10 mouse cellular contexts compared by ENCODE assay signal in genomic region chr11:69934681-69935080, GRCm38 (mm10). TPM values are rescaled to one million over a fixed set of nuclear protein-coding genes. Genes with fewer than 3 reads are reported as not detected.
A peak's percentile ranks its signal among the peaks of the same experiment; 100 is the strongest.
DNase-seq lines count a peak whose midpoint lies in the region; ATAC-seq and TF ChIP-seq lines count a peak whose summit lies in the region.
"Had no signal": no experiment of that assay in that cellular context is flagged by ENCODE, and none has a peak within 500 bp of the region (broad histone marks: within the 10 kb centered on the region; RNA-seq: fewer than 3 reads in every experiment).

No protein-coding gene starts in this region.

- H3K36me3 ChIP-seq in heart, embryonic 16.5 days (ENCODE audit: control insufficient read depth, insufficient read depth), result no peaks in the 10 kb centered on the region
- no peaks in the 10 kb centered on the region for H3K36me3 ChIP-seq in embryonic facial prominence, embryonic 11.5 days (replicated peaks; ENCODE audit: control insufficient read depth, insufficient read depth, low read depth, low read length)
- H3K36me3 ChIP-seq in hindbrain, postnatal 0 days (ENCODE audit: insufficient read depth, low read length), result no peaks in the 10 kb centered on the region
- no peaks in the 10 kb centered on the region for H3K36me3 ChIP-seq in midbrain, embryonic 13.5 days

- H3K27me3 ChIP-seq in heart, embryonic 16.5 days (ENCODE audit: control insufficient read depth, insufficient read depth, low read length), result 0 out of 2 replicates have a peak, but pooled peaks cover 6% of the 10 kb centered on the region
- 0 out of 2 replicates have a peak, but pooled peaks cover 2% of the 10 kb centered on the region for H3K27me3 ChIP-seq in embryonic facial prominence, embryonic 11.5 days (ENCODE audit: control insufficient read depth, insufficient read depth, low read length)
- H3K27me3 ChIP-seq in hindbrain, postnatal 0 days (ENCODE audit: insufficient read depth, low read length), result peaks cover 6% of the 10 kb centered on the region; the same call in 1 of the 2 replicates
- peaks cover 46% of the 10 kb centered on the region for H3K27me3 ChIP-seq in midbrain, embryonic 13.5 days

- H3K4me2 ChIP-seq in heart, embryonic 16.5 days (ENCODE audit: low read depth, low read length), result peak overlapping the region; percentile 64
- H3K4me2 ChIP-seq in embryonic facial prominence, embryonic 11.5 days (ENCODE audit: low read depth, low read length), result no peak overlapping the region; the same call in 1 of the 2 replicates
- peak overlapping the region; percentile 29; the same call in 1 of the 2 replicates for H3K4me2 ChIP-seq in hindbrain, postnatal 0 days (ENCODE audit: low read depth, low read length)
- peak overlapping the region; percentile 99 for H3K4me2 ChIP-seq in midbrain, embryonic 13.5 days (replicated peaks)

- peaks cover 33% of the 10 kb centered on the region for H3K4me1 ChIP-seq in heart, embryonic 16.5 days (ENCODE audit: control insufficient read depth, insufficient read depth, low read length)
- H3K4me1 ChIP-seq in embryonic facial prominence, embryonic 11.5 days (ENCODE audit: control insufficient read depth, insufficient read depth, low read length), result peaks cover 6% of the 10 kb centered on the region
- peaks cover 16% of the 10 kb centered on the region; the same call in 1 of the 2 replicates for H3K4me1 ChIP-seq in hindbrain, postnatal 0 days (ENCODE audit: insufficient read depth, low read length)
- peaks cover 21% of the 10 kb centered on the region for H3K4me1 ChIP-seq in midbrain, embryonic 13.5 days (replicated peaks)

- H3K9me3 ChIP-seq in heart, embryonic 16.5 days (replicated peaks; ENCODE audit: control insufficient read depth, low read length), result no peaks in the 10 kb centered on the region
- H3K9me3 ChIP-seq in embryonic facial prominence, embryonic 11.5 days (replicated peaks; ENCODE audit: control insufficient read depth, low read length), result no peaks in the 10 kb centered on the region
- no peaks in the 10 kb centered on the region for H3K9me3 ChIP-seq in hindbrain, postnatal 0 days (ENCODE audit: low read length)
- no peaks in the 10 kb centered on the region for H3K9me3 ChIP-seq in midbrain, embryonic 13.5 days

- no peak overlapping the region for H3K4me3 ChIP-seq in heart, embryonic 16.5 days (ENCODE audit: low read length)
- peak overlapping the region; percentile 58; the same call in 1 of the 2 replicates for H3K4me3 ChIP-seq in embryonic facial prominence, embryonic 11.5 days (ENCODE audit: low read depth, low read length)
- H3K4me3 ChIP-seq in hindbrain, postnatal 0 days (ENCODE audit: low read length), result no peak overlapping the region
- peak overlapping the region; percentile 7; the same call in 1 of the 2 replicates for H3K4me3 ChIP-seq in midbrain, embryonic 13.5 days (replicated peaks)

- no peak for DNase-seq in heart, postnatal 14 days
- no peak for DNase-seq in embryonic facial prominence, embryonic 11.5 days (ENCODE audit: low spot score)
- DNase-seq in hindbrain, postnatal 0 days (ENCODE audit: low spot score), result no peak
- no peak for DNase-seq in spleen, postnatal 14 days (ENCODE audit: low spot score in 2 of 2)
- no peak for DNase-seq in thymus, adult 18-20 months
- no peak for DNase-seq in gastrocnemius, adult 8-10 months (ENCODE audit: low spot score in 2 of 2)

- 16% methylated on average over 6 of the region's 6 CpGs for WGBS in heart, embryonic 16.5 days
- 21% methylated on average over 6 of the region's 6 CpGs for WGBS in embryonic facial prominence, embryonic 11.5 days
- 20% methylated on average over 6 of the region's 6 CpGs for WGBS in hindbrain, postnatal 0 days
- 14% methylated on average over 6 of the region's 6 CpGs for WGBS in midbrain, embryonic 13.5 days

- TF ChIP-seq CTCF in hindbrain, postnatal 0 days (IDR thresholded peaks at IDR 0.05; ENCODE audit: low read depth), result no peak

- no peak overlapping the region for H3K9ac ChIP-seq in heart, embryonic 16.5 days (ENCODE audit: low read length)
- H3K9ac ChIP-seq in embryonic facial prominence, embryonic 11.5 days (replicated peaks; ENCODE audit: low read length), result no peak overlapping the region; the same call in 1 of the 2 replicates
- H3K9ac ChIP-seq in hindbrain, postnatal 0 days (replicated peaks; ENCODE audit: low read length), result no peak overlapping the region
- H3K9ac ChIP-seq in midbrain, embryonic 13.5 days (replicated peaks), result no peak overlapping the region

- no peak for ATAC-seq in heart, embryonic 16.5 days (replicated peaks; ENCODE audit: extremely low read depth, insufficient read depth, low FRiP score)
- ATAC-seq in embryonic facial prominence, embryonic 11.5 days (replicated peaks; ENCODE audit: insufficient number of reproducible peaks, low FRiP score, low TSS enrichment, low read depth), result no peak
- no peak for ATAC-seq in hindbrain, postnatal 0 days
- ATAC-seq in midbrain, embryonic 13.5 days, result no peak

- intact Hi-C loops in heart, postnatal 14 days (cut with DNase I), result loop anchor here (1.0 to 10.0 kb wide), 3 partner anchors 14 to 280 kb away; partner anchors contain the start of genes Slc16a11 and Slc2a4

- no peak overlapping the region for H3K27ac ChIP-seq in heart, embryonic 16.5 days (ENCODE audit: low read length)
- H3K27ac ChIP-seq in embryonic facial prominence, embryonic 11.5 days (replicated peaks; ENCODE audit: low read depth, low read length), result no peak overlapping the region
- H3K27ac ChIP-seq in hindbrain, postnatal 0 days, result no peak overlapping the region
- no peak overlapping the region for H3K27ac ChIP-seq in midbrain, embryonic 13.5 days

RNA-seq across cellular contexts. Expression of gene Ybx2, which starts 0.9 kb away (rescaled TPM):
- 5.3 and 7.3 TPM in 2 replicates for polyA plus RNA-seq in heart, embryonic 16.5 days (2015; fragmentation: Nextera tagmentation; extraction: Ambion mirVana)
- total RNA-seq in heart, postnatal 14 days (2021), result 10 to 100 TPM; 14.4 to 21.8 TPM
- 5.5 and 6.6 TPM in 2 replicates for polyA plus RNA-seq in embryonic facial prominence, embryonic 11.5 days (2014; fragmentation: Nextera tagmentation; extraction: Ambion mirVana)
- 23.9 and 31.1 TPM in 2 replicates for total RNA-seq in hindbrain, postnatal 0 days (2014; rRNA removed)
- polyA plus RNA-seq in hindbrain, postnatal 0 days (2015; fragmentation: Nextera tagmentation; extraction: Ambion mirVana), result 3.3 and 5.9 TPM in 2 replicates
- 3.9 and 4.2 TPM in 2 replicates for polyA plus RNA-seq in midbrain, embryonic 13.5 days (2015; fragmentation: Nextera tagmentation; extraction: Ambion mirVana)
- total RNA-seq in gastrocnemius, adult 8-10 months (2022), result 10 to 100 TPM in 1 of 4 experiments, 1 to 10 TPM in 3; 8.5 to 11.4 (median 9.2) TPM
- total RNA-seq: monocyte, adult 5-6 weeks had no signal

RNA-seq across cellular contexts. Expression of gene Eif5a, which starts 12.9 kb away (rescaled TPM):
- polyA plus RNA-seq in heart, embryonic 16.5 days (2015; fragmentation: Nextera tagmentation; extraction: Ambion mirVana), result 1,137 and 1,317 TPM in 2 replicates
- 100 to 1,000 TPM; 434 to 455 TPM for total RNA-seq in heart, postnatal 14 days (2021)
- polyA plus RNA-seq in embryonic facial prominence, embryonic 11.5 days (2014; fragmentation: Nextera tagmentation; extraction: Ambion mirVana), result 2,030 and 2,067 TPM in 2 replicates
- 491 and 500 TPM in 2 replicates for total RNA-seq in hindbrain, postnatal 0 days (2014; rRNA removed)
- polyA plus RNA-seq in hindbrain, postnatal 0 days (2015; fragmentation: Nextera tagmentation; extraction: Ambion mirVana), result 1,157 and 1,160 TPM in 2 replicates
- 1,160 and 1,188 TPM in 2 replicates for polyA plus RNA-seq in midbrain, embryonic 13.5 days (2015; fragmentation: Nextera tagmentation; extraction: Ambion mirVana)
- total RNA-seq in gastrocnemius, adult 8-10 months (2022), result 100 to 1,000 TPM; 443 to 477 (median 467) TPM

RNA-seq across cellular contexts. Expression of gene Slc2a4, which starts 13.3 kb away (rescaled TPM):
- polyA plus RNA-seq in heart, embryonic 16.5 days (2015; fragmentation: Nextera tagmentation; extraction: Ambion mirVana), result 56.1 and 58.4 TPM in 2 replicates
- total RNA-seq in heart, postnatal 14 days (2021), result 100 to 1,000 TPM; 206 to 234 TPM
- 20.2 and 20.5 TPM in 2 replicates for polyA plus RNA-seq in embryonic facial prominence, embryonic 11.5 days (2014; fragmentation: Nextera tagmentation; extraction: Ambion mirVana)
- 9.5 and 12.8 TPM in 2 replicates for total RNA-seq in hindbrain, postnatal 0 days (2014; rRNA removed)
- 6.1 and 6.5 TPM in 2 replicates for polyA plus RNA-seq in hindbrain, postnatal 0 days (2015; fragmentation: Nextera tagmentation; extraction: Ambion mirVana)
- 4.3 and 4.4 TPM in 2 replicates for polyA plus RNA-seq in midbrain, embryonic 13.5 days (2015; fragmentation: Nextera tagmentation; extraction: Ambion mirVana)
- total RNA-seq in gastrocnemius, adult 8-10 months (2022), result 100 to 1,000 TPM; 397 to 490 (median 424) TPM
- total RNA-seq: monocyte, adult 5-6 weeks had no signal

RNA-seq across cellular contexts. Expression of gene Gps2, which starts 21.0 kb away (rescaled TPM):
- polyA plus RNA-seq in heart, embryonic 16.5 days (2015; fragmentation: Nextera tagmentation; extraction: Ambion mirVana), result 50.1 and 51.2 TPM in 2 replicates
- 10 to 100 TPM; 28.8 to 30.6 TPM for total RNA-seq in heart, postnatal 14 days (2021)
- 76.2 and 81.8 TPM in 2 replicates for polyA plus RNA-seq in embryonic facial prominence, embryonic 11.5 days (2014; fragmentation: Nextera tagmentation; extraction: Ambion mirVana)
- total RNA-seq in hindbrain, postnatal 0 days (2014; rRNA removed), result 48.1 and 67.6 TPM in 2 replicates
- polyA plus RNA-seq in hindbrain, postnatal 0 days (2015; fragmentation: Nextera tagmentation; extraction: Ambion mirVana), result 60.8 and 65.9 TPM in 2 replicates
- 81.9 and 87.0 TPM in 2 replicates for polyA plus RNA-seq in midbrain, embryonic 13.5 days (2015; fragmentation: Nextera tagmentation; extraction: Ambion mirVana)
- total RNA-seq in gastrocnemius, adult 8-10 months (2022), result 10 to 100 TPM; 38.6 to 53.2 (median 50.3) TPM

RNA-seq across cellular contexts. Expression of gene Cldn7, which starts 29.9 kb away (rescaled TPM):
- 7.5 and 14.4 TPM in 2 replicates for polyA plus RNA-seq in heart, embryonic 16.5 days (2015; fragmentation: Nextera tagmentation; extraction: Ambion mirVana)
- total RNA-seq in heart, postnatal 14 days (2021), result under 1 TPM in 1 of 2 experiments, not detected in 1; 0.48 TPM
- 17.1 and 22.0 TPM in 2 replicates for polyA plus RNA-seq in embryonic facial prominence, embryonic 11.5 days (2014; fragmentation: Nextera tagmentation; extraction: Ambion mirVana)
- not detected in 2 replicates for total RNA-seq in hindbrain, postnatal 0 days (2014; rRNA removed)
- 0.18 and 0.19 TPM in 2 replicates for polyA plus RNA-seq in hindbrain, postnatal 0 days (2015; fragmentation: Nextera tagmentation; extraction: Ambion mirVana)
- 0.32 and 1.1 TPM in 2 replicates for polyA plus RNA-seq in midbrain, embryonic 13.5 days (2015; fragmentation: Nextera tagmentation; extraction: Ambion mirVana)
- not detected for total RNA-seq in gastrocnemius, adult 8-10 months (2022)
- total RNA-seq: layer of hippocampus, adult 18-20 months; monocyte, adult 5-6 weeks had no signal

Comparison
In these comparisons a context has a peak if more than half of its experiments do, and no peak if none do; other contexts are left out.
1. H3K4me3 ChIP-seq: peak in embryonic facial prominence, embryonic 11.5 days (single experiment) and midbrain, embryonic 13.5 days (single experiment); none in heart, embryonic 16.5 days (single experiment) and hindbrain, postnatal 0 days (single experiment).